In the genomic region with DNA sequence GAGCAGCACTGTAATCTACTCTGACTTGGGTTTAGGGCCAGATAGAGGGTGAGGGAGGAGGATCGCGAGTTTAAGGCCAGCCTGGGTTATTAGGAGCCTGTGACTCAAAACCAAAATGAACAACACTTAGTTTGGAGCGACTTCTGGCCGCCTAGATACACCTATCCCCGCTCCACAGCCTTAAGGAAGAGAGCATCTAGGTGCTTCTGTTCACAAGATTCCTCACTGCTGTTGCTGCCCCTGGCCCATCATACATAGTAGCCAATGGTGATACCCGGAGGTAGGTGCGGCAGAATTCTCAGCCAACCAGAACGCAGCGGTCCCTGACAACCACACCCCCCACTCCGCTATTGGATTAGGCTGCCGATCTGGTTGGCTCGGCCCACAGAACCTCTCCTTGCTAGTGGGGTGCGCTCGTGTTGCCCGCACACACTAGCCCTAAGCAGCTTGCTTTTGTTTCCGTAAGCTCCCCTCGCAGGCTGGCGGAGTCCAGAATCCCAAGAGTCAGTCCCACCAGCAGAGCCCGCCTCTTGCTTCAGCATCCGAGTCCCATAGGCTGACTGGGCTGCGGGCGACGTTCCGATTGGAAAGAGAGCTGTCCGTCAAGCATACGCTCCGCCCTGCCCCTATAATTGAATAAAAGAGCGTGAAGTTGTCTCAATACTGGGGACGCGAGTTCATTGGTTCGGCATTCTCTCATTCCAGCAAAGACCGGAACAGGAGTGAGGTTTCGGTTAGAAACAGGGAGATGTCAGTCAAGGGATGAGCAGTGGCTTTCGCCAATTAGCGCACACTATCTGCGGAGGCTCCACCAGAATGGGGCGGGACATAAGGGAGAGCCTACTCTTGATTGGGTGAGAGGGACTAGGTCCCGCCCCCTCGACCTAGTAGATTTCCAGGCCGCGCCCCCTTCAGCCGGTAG, we compare ENCODE assay signal across 8 mouse cellular contexts. TPM values are rescaled to one million over a fixed set of nuclear protein-coding genes. Genes with fewer than 3 reads are reported as not detected.
DNase-seq lines count a peak whose midpoint lies in the region; ATAC-seq lines count a peak whose summit lies in the region.

TSS of gene Mon1b (plus strand) at position 918 of the 922 bp plus-strand sequence.

- peak within 1 kb of the TSS; percentile 91 for H3K4me2 ChIP-seq in heart, embryonic 13.5 days
- peak within 1 kb of the TSS; percentile 93 for H3K4me2 ChIP-seq in liver, embryonic 12.5 days
- peak within 1 kb of the TSS; percentile 96 for H3K4me2 ChIP-seq in stomach, embryonic 15.5 days

- no peaks in the 10 kb centered on the region for H3K27me3 ChIP-seq in heart, embryonic 13.5 days (replicated peaks)
- H3K27me3 ChIP-seq in liver, embryonic 12.5 days (replicated peaks) = no peaks in the 10 kb centered on the region
- no peaks in the 10 kb centered on the region for H3K27me3 ChIP-seq in stomach, embryonic 15.5 days (replicated peaks)

- H3K36me3 ChIP-seq in heart, embryonic 13.5 days = peaks cover 23% of the 10 kb centered on the region
- H3K36me3 ChIP-seq in liver, embryonic 12.5 days = peaks cover 25% of the 10 kb centered on the region
- H3K36me3 ChIP-seq in stomach, embryonic 15.5 days = peaks cover 12% of the 10 kb centered on the region

- peaks cover 6% of the 10 kb centered on the region; the same call in 1 of the 2 replicates for H3K4me1 ChIP-seq in brown adipose tissue, adult 24 weeks (ENCODE audit: control insufficient read depth, insufficient read depth, insufficient read length, low read length)
- H3K4me1 ChIP-seq in heart, embryonic 13.5 days = peaks cover 18% of the 10 kb centered on the region
- H3K4me1 ChIP-seq in liver, embryonic 12.5 days = peaks cover 21% of the 10 kb centered on the region
- peaks cover 15% of the 10 kb centered on the region for H3K4me1 ChIP-seq in stomach, embryonic 15.5 days

- peak; percentile 96 for ATAC-seq in heart, embryonic 13.5 days (ENCODE audit: extremely low read depth, insufficient number of reproducible peaks, low FRiP score, low TSS enrichment)
- ATAC-seq in liver, embryonic 12.5 days = peak; percentile 95
- peak; percentile 98 for ATAC-seq in stomach, embryonic 15.5 days (ENCODE audit: insufficient read depth, low FRiP score, low read depth)

- peak; percentile 97 for DNase-seq in CD4-positive, CD25-positive, alpha-beta regulatory T cell, adult 2 months (ENCODE audit: low read depth, low spot score)
- peak; percentile 88 for DNase-seq in fat pad, adult 2 months (ENCODE audit: extremely low read depth, low read depth, low spot score)
- DNase-seq in kidney, postnatal 10 days = peak; percentile 98
- peak; percentile 98 to 99 for DNase-seq in natural killer cell, adult 2 months (ENCODE audit: low spot score in 2 of 2)

- peak within 1 kb of the TSS; percentile 86 for H3K9ac ChIP-seq in heart, embryonic 13.5 days
- peak within 1 kb of the TSS; percentile 77 for H3K9ac ChIP-seq in liver, embryonic 12.5 days
- peak within 1 kb of the TSS; percentile 50 for H3K9ac ChIP-seq in stomach, embryonic 15.5 days

- H3K9me3 ChIP-seq in heart, embryonic 13.5 days = no peaks in the 10 kb centered on the region
- H3K9me3 ChIP-seq in liver, embryonic 12.5 days (replicated peaks) = no peaks in the 10 kb centered on the region
- no peaks in the 10 kb centered on the region for H3K9me3 ChIP-seq in stomach, embryonic 15.5 days

- WGBS in heart, embryonic 13.5 days = under 1% methylated on average over 42 of the region's 42 CpGs
- under 1% methylated on average over 42 of the region's 42 CpGs for WGBS in liver, embryonic 12.5 days (ENCODE audit: insufficient replicate concordance)
- under 1% methylated on average over 42 of the region's 42 CpGs for WGBS in stomach, embryonic 15.5 days

- H3K27ac ChIP-seq in brown adipose tissue, adult 24 weeks (replicated peaks; ENCODE audit: low read depth, low read length) = peak within 1 kb of the TSS; percentile 95
- H3K27ac ChIP-seq in heart, embryonic 13.5 days (replicated peaks) = peak within 1 kb of the TSS; percentile 92
- H3K27ac ChIP-seq in liver, embryonic 12.5 days = peak within 1 kb of the TSS; percentile 87
- peak within 1 kb of the TSS; percentile 98 for H3K27ac ChIP-seq in stomach, embryonic 15.5 days

- peak within 1 kb of the TSS; percentile 83 for H3K4me3 ChIP-seq in brown adipose tissue, adult 24 weeks (ENCODE audit: insufficient read depth, low read depth, low read length)
- peak within 1 kb of the TSS; percentile 84 for H3K4me3 ChIP-seq in heart, embryonic 13.5 days
- H3K4me3 ChIP-seq in liver, embryonic 12.5 days = peak within 1 kb of the TSS; percentile 75
- H3K4me3 ChIP-seq in stomach, embryonic 15.5 days (replicated peaks) = peak within 1 kb of the TSS; percentile 82

RNA-seq across cellular contexts. Expression of gene Mon1b, which starts in this region (rescaled TPM):
- polyA plus RNA-seq in brown adipose tissue, adult 24 weeks (2012; ENCODE audit: insufficient read depth, insufficient read length, missing spikeins) = 6.6 TPM in 2 replicates
- 4.9 TPM in 2 replicates for polyA plus RNA-seq in heart, embryonic 13.5 days (2015; fragmentation: Nextera tagmentation; extraction: Ambion mirVana)
- 4.0 and 5.1 TPM in 2 replicates for polyA plus RNA-seq in liver, embryonic 12.5 days (2016; fragmentation: Nextera tagmentation; extraction: Ambion mirVana)
- 6.3 and 7.9 TPM in 2 replicates for polyA plus RNA-seq in stomach, embryonic 15.5 days (2015; fragmentation: Nextera tagmentation; extraction: Ambion mirVana)

Comparison
In these comparisons a context has a peak if more than half of its experiments do, and no peak if none do; other contexts are left out.
1. Peak in every context shown above with its lines: DNase-seq, ATAC-seq, H3K4me3 ChIP-seq and H3K27ac ChIP-seq.